Mouse (Mus musculus) CH12.LX (cell line): ENCODE measurements at regions not wholly inside any gene's neighbourhood (a gene's known extent, or its start where the extent isn't known, plus 50 kb on each side); places are given as distances from the start of the nearest gene placed in this dataset.

Experiments used
- CHD2 ChIP-seq: IDR thresholded peaks from 2 replicates; pipeline ENCODE4 v1.6.1; 2011; ENCODE audit warnings: low read length, improper control_type of control experiment
- CTCF ChIP-seq, 2 experiments: IDR thresholded peaks in 1 of 2; conservative IDR thresholded peaks in 1 of 2; 2 replicates each; pipeline ENCODE4 v1.5.1; 2011 to 2012; ENCODE audit warnings: low read depth in 2 of 2, low read length in 2 of 2, improper control_type of control experiment in 1 of 2, inconsistent platforms in 1 of 2, mild to moderate bottlenecking in 1 of 2, moderate library complexity in 1 of 2
- EP300 ChIP-seq: IDR thresholded peaks from 2 replicates; pipeline ENCODE4 v1.6.1; 2011; ENCODE audit warnings: low read length, improper control_type of control experiment
- KAT2A ChIP-seq: IDR thresholded peaks from 2 replicates; pipeline ENCODE4 v1.6.1; 2012; ENCODE audit warnings: low read length, improper control_type of control experiment, inconsistent platforms; ENCODE audit not compliant: insufficient replicate concordance
- MXI1 ChIP-seq: IDR thresholded peaks from 2 replicates; pipeline ENCODE4 v1.6.1; 2011; ENCODE audit warnings: mild to moderate bottlenecking, low read depth, low read length, improper control_type of control experiment
- NELFE ChIP-seq: IDR thresholded peaks from 2 replicates; pipeline ENCODE4 v1.6.1; 2011; ENCODE audit warnings: low read depth, low read length, improper control_type of control experiment
- POLR2A ChIP-seq: IDR thresholded peaks from 2 replicates; pipeline ENCODE4 v1.6.1; 2011; ENCODE audit warnings: low read depth, mild to moderate bottlenecking, improper control_type of control experiment, low read length
- POLR2AphosphoS2 ChIP-seq: IDR thresholded peaks from 2 replicates; pipeline ENCODE4 v1.6.1; 2011; ENCODE audit warnings: low read depth, low read length, improper control_type of control experiment
- TBP ChIP-seq: conservative IDR thresholded peaks from 2 replicates; pipeline ENCODE4 v1.6.1; 2011; ENCODE audit warnings: low read depth, low read length, improper control_type of control experiment
- USF1 ChIP-seq: IDR thresholded peaks from 2 replicates; pipeline ENCODE4 v1.6.1; 2014; ENCODE audit warnings: low read depth, mild to moderate bottlenecking, inconsistent platforms, low read length, improper control_type of control experiment
- USF2 ChIP-seq: conservative IDR thresholded peaks from 2 replicates; pipeline ENCODE4 v1.6.1; 2011; ENCODE audit warnings: low read depth, low read length, improper control_type of control experiment
- ZMIZ1 ChIP-seq: IDR thresholded peaks from 2 replicates; pipeline ENCODE4 v1.6.1; 2012; ENCODE audit warnings: low read depth, mild to moderate bottlenecking, inconsistent platforms, low read length, improper control_type of control experiment

DNA sequence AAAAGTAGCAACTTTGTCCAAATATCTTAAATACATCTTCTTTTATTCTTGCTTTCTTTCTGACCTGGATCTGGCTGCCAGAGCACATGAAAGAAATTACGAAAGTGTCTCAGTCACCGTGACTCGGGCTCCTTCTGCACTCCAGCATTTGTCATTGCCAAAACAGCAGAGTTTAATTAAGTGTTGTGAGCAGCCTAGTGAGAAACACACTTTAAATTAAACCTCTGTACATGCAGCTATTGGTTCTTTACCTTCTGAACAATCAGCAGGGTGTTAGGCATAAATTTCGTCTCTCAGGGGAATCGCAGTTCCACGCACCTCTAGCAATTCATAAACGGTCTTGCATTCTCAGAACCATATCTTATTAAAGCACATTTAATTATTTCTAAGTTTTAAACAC lies 802.1 kb downstream of the Nr4a2 start:
- TF ChIP-seq EP300 = no peak
- TF ChIP-seq TBP = no peak
- no peak for TF ChIP-seq ZMIZ1
- TF ChIP-seq KAT2A = no peak
- TF ChIP-seq CTCF (conservative IDR thresholded peaks at IDR 0.05 in 1 of 2, IDR thresholded peaks at IDR 0.05 in 1 of 2; ENCODE audit: low read depth in 2 of 2, low read length in 2 of 2) = no peak
- TF ChIP-seq CHD2 = no peak
- TF ChIP-seq POLR2A = no peak
- no peak for TF ChIP-seq USF2
- no peak for TF ChIP-seq MXI1
- TF ChIP-seq USF1 = no peak
- no peak for TF ChIP-seq NELFE
- TF ChIP-seq POLR2AphosphoS2 = no peak
